Mouse (Mus musculus) Muller cell, postnatal 12 days (primary cell): ENCODE data around the gene Hlf.

Source experiments
- DNase-seq: peaks from one replicate; pipeline ENCODE4 v3.0.0-alpha.2; 2015; ENCODE audit errors: inconsistent ontology term

The Hlf gene

GRCm38 (mm10) chr11:90370789-90371291 is 19.9 kb downstream of the Hlf start:
- peak; percentile 62 for DNase-seq

GRCm38 (mm10) chr11:90370367-90370766 is 20.3 kb downstream of the Hlf start:
- DNase-seq, result no peak

- peak; percentile 82 for DNase-seq
Observed at GRCm38 (mm10) chr11:90369605-90370004, 21.1 kb downstream of the Hlf start.

GRCm38 (mm10) chr11:90369115-90369514 is 21.6 kb downstream of the Hlf start:
- no peak for DNase-seq

- no peak for DNase-seq
Observed at GRCm38 (mm10) chr11:90367894-90368860, 22.5 kb downstream of the Hlf start.

DNA sequence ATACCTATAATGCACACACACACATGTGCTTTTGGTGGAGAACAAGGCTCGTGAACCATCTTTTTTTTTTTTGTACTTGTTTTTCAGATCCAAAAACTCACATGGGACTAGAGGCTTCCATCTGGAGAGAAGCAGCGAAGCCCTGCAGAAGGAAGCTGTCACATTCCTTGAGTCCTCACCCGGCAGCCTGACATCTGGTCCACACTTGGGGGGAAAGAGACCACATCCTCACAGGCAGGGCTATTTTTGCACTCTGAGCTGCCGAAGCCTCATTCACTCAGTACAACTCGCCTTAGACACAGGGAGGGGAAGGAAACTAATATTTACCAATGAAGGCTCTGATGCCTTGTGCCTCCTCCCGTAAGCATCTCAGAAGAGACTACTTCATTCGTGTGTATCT is 25.8 kb downstream of the Hlf start:
- DNase-seq, result no peak

GRCm38 (mm10) chr11:90363821-90364497 is 26.7 kb downstream of the Hlf start:
- DNase-seq, result no peak

DNA sequence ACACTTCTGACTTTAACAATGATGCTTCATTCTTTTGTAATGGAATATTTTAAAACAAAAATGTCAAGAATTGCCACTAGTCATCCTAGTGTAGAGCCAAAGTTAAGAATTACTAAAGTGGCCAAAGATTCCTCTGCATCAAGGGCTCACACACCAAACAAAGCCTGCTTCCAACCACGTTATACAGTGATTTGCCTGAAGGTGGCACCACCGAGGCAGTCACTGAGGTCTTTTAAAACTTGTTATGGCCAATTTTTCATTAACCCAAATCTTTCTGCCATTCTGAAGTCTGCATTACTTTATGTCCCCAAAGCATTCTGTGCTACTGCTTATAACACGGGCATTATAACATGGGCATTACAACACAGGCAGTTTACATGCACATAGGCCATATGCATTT is 27.3 kb downstream of the Hlf start:
- no peak for DNase-seq

DNA sequence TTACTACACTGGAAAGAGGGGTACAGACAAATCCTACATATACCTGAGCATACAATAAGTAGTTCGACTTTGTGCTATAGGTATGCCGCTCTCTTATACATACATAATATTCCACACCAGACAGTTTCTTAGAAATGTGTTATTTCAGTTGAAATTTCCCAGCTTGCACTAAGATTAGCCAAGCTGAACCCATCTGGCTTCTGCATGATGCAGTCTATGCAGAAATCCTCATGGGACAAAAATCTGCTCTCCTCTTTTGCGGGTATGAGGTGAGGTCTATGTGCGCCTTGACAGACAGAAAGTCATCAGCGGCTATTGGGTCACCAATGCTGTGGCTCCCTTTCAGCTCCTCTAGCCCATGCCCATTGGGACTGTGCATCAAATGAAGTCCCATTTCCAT is 30.2 kb downstream of the Hlf start:
- DNase-seq, result no peak

GRCm38 (mm10) chr11:90358063-90358462 is 32.6 kb downstream of the Hlf start:
- DNase-seq, result no peak

DNA sequence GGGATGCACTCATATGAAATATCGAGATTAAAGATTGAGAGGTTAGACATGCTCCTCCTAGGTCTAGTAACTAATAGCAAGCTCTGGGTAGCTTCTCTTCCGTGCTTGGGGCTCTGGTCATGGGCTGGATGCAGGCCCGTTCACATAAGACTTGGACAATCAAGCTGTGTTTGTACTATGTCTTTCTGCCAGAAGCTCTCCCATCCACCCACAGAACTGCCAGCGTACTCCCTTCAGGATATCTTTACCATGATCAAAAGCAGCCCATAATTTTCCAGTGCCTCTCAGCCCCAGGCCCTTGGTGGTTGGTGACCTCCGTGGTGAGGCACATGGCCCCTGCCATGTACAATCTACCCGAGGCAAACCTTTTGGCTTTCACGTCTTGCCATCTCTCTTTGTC is 33.3 kb downstream of the Hlf start:
- DNase-seq, result no peak

DNA sequence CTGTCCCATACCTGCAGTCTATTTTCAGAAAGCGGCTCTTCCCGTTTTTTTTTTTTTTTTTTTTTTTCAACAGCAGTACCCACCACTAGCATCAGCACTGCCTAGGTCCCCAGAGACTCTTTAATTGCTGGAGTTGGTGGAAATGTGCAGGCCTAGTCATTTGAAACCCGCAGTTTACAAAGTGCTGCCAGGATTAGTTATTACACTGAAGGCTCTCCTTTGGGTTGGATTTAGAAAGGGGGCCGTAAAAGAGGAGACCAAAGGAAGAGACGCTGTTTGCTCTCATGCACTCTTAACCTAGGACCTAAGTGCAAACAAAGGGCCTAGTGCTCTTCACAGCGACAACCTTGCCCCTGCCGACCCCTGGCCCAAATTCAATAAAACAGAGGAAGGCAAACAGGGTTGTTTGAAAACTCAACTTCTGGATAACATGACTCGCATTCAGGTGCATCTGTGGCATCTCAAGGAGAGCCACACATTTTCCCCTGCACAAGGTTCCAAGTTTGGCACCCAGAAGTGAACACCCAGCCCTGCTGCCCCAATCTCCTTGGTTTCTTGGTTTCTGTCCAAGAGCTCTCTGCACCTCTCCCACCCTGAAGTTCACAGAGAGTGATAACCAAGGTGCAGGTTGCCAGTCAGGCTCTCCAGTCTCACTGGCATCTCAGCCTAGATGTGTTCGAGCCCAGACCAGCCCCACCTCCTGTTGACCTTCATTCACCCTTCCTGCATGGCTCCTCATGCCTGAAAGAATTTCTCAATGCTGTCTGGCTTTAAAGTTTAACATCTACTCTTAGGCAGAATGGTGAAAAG is 34.0 kb downstream of the Hlf start:
- no peak for DNase-seq

GRCm38 (mm10) chr11:90356036-90356435 is 34.7 kb downstream of the Hlf start:
- DNase-seq, result no peak

- peak; percentile 88 for DNase-seq
Observed at GRCm38 (mm10) chr11:90355270-90355681, 35.4 kb downstream of the Hlf start.

DNA sequence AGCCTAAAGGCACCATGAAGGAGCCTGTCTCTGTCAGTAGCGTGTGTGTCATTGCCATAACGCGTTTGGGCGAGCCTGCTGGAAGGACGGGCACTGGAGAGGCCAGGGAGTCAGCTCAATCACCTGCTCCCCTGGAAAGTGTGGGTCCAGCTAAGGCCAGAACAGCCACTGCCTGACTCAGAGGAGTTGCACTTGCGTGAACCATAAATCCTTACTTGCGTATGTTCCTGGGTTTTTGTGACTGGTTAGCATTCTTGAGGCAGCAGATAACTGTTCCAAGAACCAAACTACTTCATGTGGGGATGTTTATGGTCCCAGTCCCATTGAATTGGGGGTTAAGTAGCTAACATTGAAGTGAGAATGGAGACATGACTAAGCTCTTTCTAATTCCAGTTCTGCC is 38.0 kb downstream of the Hlf start:
- DNase-seq, result peak; percentile 17

DNA sequence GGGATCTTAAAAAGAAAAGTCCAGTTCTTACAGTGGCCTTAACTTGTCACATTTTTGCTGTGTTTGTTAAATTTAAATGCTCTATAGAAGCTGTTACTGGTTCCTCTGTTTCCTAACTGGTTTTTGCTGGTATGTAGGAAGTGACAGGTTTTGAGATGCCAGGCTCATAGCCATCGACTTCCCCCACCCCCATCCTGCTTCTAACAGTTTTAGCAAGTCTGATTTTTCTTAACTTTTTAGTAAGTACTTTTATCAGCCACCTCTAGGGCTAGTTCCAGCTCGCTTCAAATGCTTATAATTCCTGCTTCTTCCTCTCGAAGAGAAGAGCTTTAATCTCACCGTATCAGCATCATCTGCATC is 40.6 kb downstream of the Hlf start:
- DNase-seq, result no peak

DNA sequence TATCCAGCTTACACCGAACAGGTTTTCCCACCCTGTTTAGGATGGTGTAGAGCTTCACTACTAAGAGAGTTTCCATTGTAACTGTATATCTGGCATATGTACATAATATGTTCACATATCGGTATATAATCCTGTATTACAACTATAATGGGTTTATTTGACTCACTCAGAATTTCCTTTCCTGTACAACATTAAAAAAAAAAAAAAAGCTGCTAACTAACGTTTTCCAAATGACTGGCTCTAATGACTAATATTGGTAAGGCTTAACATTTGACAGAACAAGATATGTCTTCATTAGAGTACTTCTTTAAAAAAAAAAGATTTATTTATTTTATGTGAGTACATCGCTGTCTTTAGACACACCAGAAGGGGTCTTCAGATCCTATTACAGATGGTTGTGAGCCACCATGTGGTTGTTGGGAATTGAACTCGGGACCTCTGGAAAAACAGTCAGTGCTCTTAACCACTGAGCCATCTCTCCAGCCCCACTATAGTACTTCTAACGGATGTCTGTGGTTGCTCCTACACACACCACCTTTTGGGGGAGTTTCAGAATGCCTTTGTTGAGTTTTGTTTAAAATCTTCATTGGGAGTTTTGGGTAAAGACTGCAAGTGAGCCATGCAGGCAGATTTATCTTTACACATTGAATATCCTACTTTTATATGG is 41.1 kb downstream of the Hlf start:
- no peak for DNase-seq

DNA sequence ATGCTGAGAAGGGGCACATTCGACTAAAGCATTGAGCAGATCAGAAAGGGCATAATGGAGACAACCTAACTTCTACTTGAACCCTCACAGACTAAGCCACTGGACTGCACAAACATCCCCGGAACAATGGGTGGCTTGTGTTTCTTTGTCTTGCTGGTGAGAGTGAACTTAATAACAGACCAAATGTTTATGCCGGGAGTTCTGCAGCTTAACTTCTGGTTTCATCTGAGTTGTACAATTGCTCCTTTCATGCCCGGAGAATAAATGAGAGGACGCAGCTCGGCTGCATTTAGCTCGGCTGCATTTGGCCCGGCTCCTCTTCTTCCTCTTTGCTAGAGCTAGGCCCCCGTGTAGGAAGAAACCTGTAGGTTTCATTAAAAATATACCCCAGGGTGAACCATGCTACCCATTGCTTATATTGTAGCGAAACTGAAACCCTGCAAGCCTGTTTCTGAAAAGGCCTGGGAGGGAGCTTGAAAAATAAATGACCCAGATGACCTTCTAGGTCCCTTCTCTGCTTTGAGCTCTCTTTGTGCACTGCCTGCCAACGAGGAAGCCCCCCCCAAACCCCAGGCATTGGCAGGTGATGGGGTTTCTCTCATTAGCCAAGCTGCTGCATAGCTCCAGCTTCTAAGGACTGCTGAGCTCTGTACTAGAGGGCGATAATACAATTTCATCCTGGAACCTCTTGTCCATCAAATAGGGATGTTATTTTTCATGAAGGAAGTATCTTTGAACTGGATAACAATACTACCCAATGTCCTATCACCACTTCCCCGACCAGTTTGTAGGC is 42.8 kb downstream of the Hlf start:
- peak; percentile 39 for DNase-seq

DNA sequence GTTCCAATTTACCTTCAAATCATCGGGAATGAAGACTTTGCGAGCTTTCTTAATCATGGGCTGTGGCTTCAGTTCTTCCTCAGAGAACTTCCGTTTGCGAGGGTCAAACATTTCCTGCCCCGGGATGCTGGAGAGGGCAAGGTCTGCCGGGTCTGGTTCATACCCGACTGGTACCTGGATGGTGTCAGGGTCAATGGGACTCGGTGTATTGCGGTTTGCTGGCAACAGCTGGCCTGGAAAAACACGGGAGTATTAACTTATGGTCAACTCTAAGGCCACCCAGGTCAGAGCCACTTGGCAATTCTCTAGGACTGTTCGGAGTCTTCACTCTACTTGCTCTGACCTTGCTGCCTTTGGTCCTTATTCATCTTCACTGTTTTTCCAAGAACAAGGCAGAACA is 44.9 kb downstream of the Hlf start:
- no peak for DNase-seq

- DNase-seq, result no peak
Observed at GRCm38 (mm10) chr11:90342858-90343257, 47.8 kb downstream of the Hlf start.

GRCm38 (mm10) chr11:90342267-90342666 is 48.4 kb downstream of the Hlf start:
- no peak for DNase-seq
